Mouse (Mus musculus): Measurements from ENCODE around the gene Fam107b.

DNA sequence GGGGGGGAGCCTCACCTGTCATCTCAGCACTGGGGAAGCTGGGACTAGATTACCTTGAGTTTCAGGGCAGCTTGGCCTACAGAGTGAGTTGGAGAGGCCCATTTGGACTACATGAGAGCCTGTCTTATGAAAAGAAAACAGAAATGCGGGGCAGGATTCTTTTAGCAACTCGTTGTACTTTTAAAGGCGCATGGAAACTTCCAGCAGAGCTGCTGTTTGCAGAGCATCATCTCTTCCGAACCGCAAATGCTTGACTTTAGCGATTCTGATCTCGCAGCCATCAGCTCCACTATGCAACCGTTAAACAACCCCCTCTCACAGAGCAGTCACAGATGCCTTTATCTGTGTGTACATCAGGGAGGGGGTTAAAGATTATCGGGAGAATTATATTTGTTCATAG lies 179.8 kb downstream of the Fam107b start:
- TF ChIP-seq CTCF (IDR thresholded peaks at IDR 0.05; ENCODE audit: extremely low read depth, insufficient read depth, insufficient read length, insufficient replicate concordance) (no peak), POLR2A (IDR thresholded peaks at IDR 0.05; ENCODE audit: low read depth, low read length) (no peak)
